Mouse (Mus musculus) MEL (cell line): Measurements from ENCODE around the gene Amh.

Source experiments
- CTCF ChIP-seq, 3 experiments: IDR thresholded peaks in 2 of 3; conservative IDR thresholded peaks in 1 of 3; 2 replicates each; pipeline ENCODE4 v1.5.1; 2011 to 2012; ENCODE audit warnings: low read length in 3 of 3, low read depth in 2 of 3, mild to moderate bottlenecking in 2 of 3, improper control_type of control experiment in 1 of 3, inconsistent platforms in 1 of 3, mixed read lengths in 1 of 3, moderate library complexity in 1 of 3; ENCODE audit not compliant: control insufficient read depth in 1 of 3, insufficient read depth in 1 of 3, poor library complexity in 1 of 3, severe bottlenecking in 1 of 3
- E2F4 ChIP-seq: IDR thresholded peaks from 2 replicates; pipeline ENCODE4 v1.6.1; 2011; ENCODE audit warnings: low read depth, low read length, improper control_type of control experiment, borderline replicate concordance
- ETS1 ChIP-seq: IDR thresholded peaks from 2 replicates; pipeline ENCODE4 v1.6.1; 2012; ENCODE audit warnings: low read depth, mild to moderate bottlenecking, inconsistent platforms, low read length, improper control_type of control experiment, moderate library complexity
- JUND ChIP-seq: IDR thresholded peaks from 2 replicates; pipeline ENCODE4 v1.6.1; 2011; ENCODE audit warnings: low read depth, mild to moderate bottlenecking, improper control_type of control experiment, low read length
- MAZ ChIP-seq: IDR thresholded peaks from 2 replicates; pipeline ENCODE4 v1.6.1; 2012; ENCODE audit warnings: low read depth, mild to moderate bottlenecking, inconsistent platforms, low read length, improper control_type of control experiment
- POLR2A ChIP-seq, 2 experiments: IDR thresholded peaks; 2 replicates each; pipeline ENCODE4 v1.6.1; 2011 to 2012; ENCODE audit warnings: low read length in 2 of 2, mild to moderate bottlenecking in 2 of 2, control low read depth in 1 of 2, improper control_type of control experiment in 1 of 2, low read depth in 1 of 2, moderate library complexity in 1 of 2; ENCODE audit not compliant: control insufficient read depth in 1 of 2, insufficient read depth in 1 of 2, poor library complexity in 1 of 2
- SIN3A ChIP-seq: IDR thresholded peaks from 2 replicates; pipeline ENCODE4 v1.6.1; 2012; ENCODE audit warnings: low read length, improper control_type of control experiment, inconsistent platforms
- SMC3 ChIP-seq: IDR thresholded peaks from 2 replicates; pipeline ENCODE4 v1.6.1; 2011; ENCODE audit warnings: low read depth, low read length, improper control_type of control experiment
- ZC3H11A ChIP-seq: IDR thresholded peaks from 2 replicates; pipeline ENCODE4 v1.6.1; 2012; ENCODE audit warnings: low read depth, mild to moderate bottlenecking, inconsistent platforms, low read length, improper control_type of control experiment
- ZNF384 ChIP-seq: IDR thresholded peaks from 2 replicates; pipeline ENCODE4 v1.6.1; 2012; ENCODE audit warnings: low read depth, mild to moderate bottlenecking, inconsistent platforms, low read length, improper control_type of control experiment

- TF ChIP-seq CTCF (IDR thresholded peaks at IDR 0.05 in 2 of 3, conservative IDR thresholded peaks at IDR 0.05 in 1 of 3; ENCODE audit: control insufficient read depth in 1 of 3, insufficient read depth in 1 of 3, low read depth in 2 of 3, low read length in 3 of 3, poor library complexity in 1 of 3, severe bottlenecking in 1 of 3) (no peak), SMC3 (no peak), POLR2A (IDR thresholded peaks at IDR 0.05; ENCODE audit: control insufficient read depth in 1 of 2, insufficient read depth in 1 of 2, low read depth in 1 of 2, low read length in 2 of 2, poor library complexity in 1 of 2) (0 out of 4 replicates have a peak, but pooled peaks of 1 of the 2 experiments have one; percentile 33), JUND (no peak), ZC3H11A (no peak), MAZ (no peak), ZNF384 (no peak), SIN3A (no peak), E2F4 (no peak), ETS1 (no peak)
Measured at GRCm38 (mm10) chr10:80804916-80805315, at the start of gene Amh.
